Mouse (Mus musculus) brown adipose tissue, adult 24 weeks (tissue): ENCODE measurements around the gene Eps8l1. TPM values are rescaled to one million over a fixed set of nuclear protein-coding genes. Genes with fewer than 3 reads are reported as not detected.
"Not testable (repeated sequence)": the region's sequence is repeated elsewhere in the genome, so short reads cannot be mapped to it uniquely, and the experiment has no call there.

ENCODE experiments used
- H3K27ac ChIP-seq: fragments of 200-500 bp; replicated peaks from 2 replicates; pipeline ENCODE4 v1.5.1; 2012; ENCODE audit warnings: low read depth, mild to moderate bottlenecking, low read length
- H3K4me1 ChIP-seq: fragments of 200-500 bp; 2 replicates; pipeline ENCODE4 v1.6.1; 2012; ENCODE audit warnings: low read length, mixed read lengths; ENCODE audit not compliant: control insufficient read depth, insufficient read depth, insufficient read length
- H3K4me3 ChIP-seq: fragments of 200-500 bp; 2 replicates; pipeline ENCODE4 v1.5.1; 2012; ENCODE audit warnings: low read depth, mild to moderate bottlenecking, low read length, moderate library complexity; ENCODE audit not compliant: insufficient read depth
- polyA plus RNA-seq: library from polyadenylated mRNA; stranded (reverse); fragments of >200 nt; gene quantifications from 2 replicates; pipeline ENCODE4 v1.2.4, GENCODE M21; 2012; ENCODE audit not compliant: missing spikeins, insufficient read depth, insufficient read length

The Eps8l1 gene
- polyA plus RNA-seq: 2.2 and 2.3 TPM in 2 replicates

- Histone ChIP-seq H3K27ac (peak within 1 kb of the TSS; percentile 94), H3K4me1 (no peaks in the 10 kb centered on the region), H3K4me3 (peak within 1 kb of the TSS; percentile 63)
Observed at GRCm38 (mm10) chr7:4460576-4461434, at the start of gene Eps8l1. Gene Eps8l1 (plus strand): TSS chr7:4460674.

GRCm38 (mm10) chr7:4412406-4412805, 48.1 kb upstream of the Eps8l1 start:
- H3K27ac ChIP-seq, H3K4me1 ChIP-seq, H3K4me3 ChIP-seq: not testable (repeated sequence)

GRCm38 (mm10) chr7:4419681-4420080, 40.8 kb upstream of the Eps8l1 start:
- no peaks in the 10 kb centered on the region for H3K4me1 ChIP-seq
- no peak overlapping the region for H3K4me3 ChIP-seq
- H3K27ac ChIP-seq: no peak overlapping the region

GRCm38 (mm10) chr7:4420230-4420629, 40.2 kb upstream of the Eps8l1 start:
- no peak overlapping the region for H3K4me3 ChIP-seq
- H3K4me1 ChIP-seq: no peaks in the 10 kb centered on the region
- no peak overlapping the region for H3K27ac ChIP-seq

GRCm38 (mm10) chr7:4427161-4427912, 33.1 kb upstream of the Eps8l1 start:
- H3K4me3 ChIP-seq: no peak overlapping the region
- no peaks in the 10 kb centered on the region for H3K4me1 ChIP-seq
- no peak overlapping the region for H3K27ac ChIP-seq

- H3K27ac ChIP-seq: no peak overlapping the region
- H3K4me1 ChIP-seq: no peaks in the 10 kb centered on the region
- no peak overlapping the region for H3K4me3 ChIP-seq
Observed at GRCm38 (mm10) chr7:4430246-4430844, 30.1 kb upstream of the Eps8l1 start.

GRCm38 (mm10) chr7:4431548-4431947, 28.9 kb upstream of the Eps8l1 start:
- Histone ChIP-seq H3K27ac (no peak overlapping the region), H3K4me1 (no peaks in the 10 kb centered on the region), H3K4me3 (no peak overlapping the region)

- no peak overlapping the region for H3K4me3 ChIP-seq
- H3K27ac ChIP-seq: no peak overlapping the region
- H3K4me1 ChIP-seq: no peaks in the 10 kb centered on the region
Observed at GRCm38 (mm10) chr7:4432026-4432425, 28.4 kb upstream of the Eps8l1 start.

- Histone ChIP-seq H3K4me1 (no peaks in the 10 kb centered on the region), H3K4me3 (no peak overlapping the region)
Observed at GRCm38 (mm10) chr7:4437721-4438120, 22.8 kb upstream of the Eps8l1 start.

GRCm38 (mm10) chr7:4440549-4440948, 19.9 kb upstream of the Eps8l1 start:
- Histone ChIP-seq H3K27ac (no peak overlapping the region), H3K4me3 (no peak overlapping the region), H3K4me1 (peaks cover 2% of the 10 kb centered on the region; the same call in 1 of the 2 replicates)

More at GRCm38 (mm10) chr7:4437721-4438120, 22.8 kb upstream of the Eps8l1 start:
- H3K27ac ChIP-seq: no peak overlapping the region

- H3K27ac ChIP-seq: peak within 1 kb of the TSS; percentile 90
- H3K4me3 ChIP-seq: peak within 1 kb of the TSS; percentile 92
- peaks cover 2% of the 10 kb centered on the region; the same call in 1 of the 2 replicates for H3K4me1 ChIP-seq
Observed at GRCm38 (mm10) chr7:4445216-4445791, 15.2 kb upstream of the Eps8l1 start, which contains the start of gene Rdh13. Gene Rdh13 (minus strand): TSS chr7:4445649.

- Histone ChIP-seq H3K4me3 (no peak overlapping the region), H3K27ac (no peak overlapping the region), H3K4me1 (peaks cover 2% of the 10 kb centered on the region; the same call in 1 of the 2 replicates)
Observed at GRCm38 (mm10) chr7:4447138-4447537, 13.3 kb upstream of the Eps8l1 start.

- H3K27ac ChIP-seq: no peak overlapping the region
- H3K4me1 ChIP-seq: peaks cover 2% of the 10 kb centered on the region; the same call in 1 of the 2 replicates
- H3K4me3 ChIP-seq: no peak overlapping the region
Observed at GRCm38 (mm10) chr7:4448439-4448838, 12.0 kb upstream of the Eps8l1 start.

GRCm38 (mm10) chr7:4449211-4449610, 11.3 kb upstream of the Eps8l1 start:
- H3K27ac ChIP-seq: no peak overlapping the region
- no peak overlapping the region for H3K4me3 ChIP-seq
- H3K4me1 ChIP-seq: peaks cover 2% of the 10 kb centered on the region; the same call in 1 of the 2 replicates

- H3K27ac ChIP-seq: no peak overlapping the region
- no peak overlapping the region for H3K4me3 ChIP-seq
- no peaks in the 10 kb centered on the region for H3K4me1 ChIP-seq
Observed at GRCm38 (mm10) chr7:4452644-4453043, 7.8 kb upstream of the Eps8l1 start.
